Mouse (Mus musculus): ENCODE measurements around the gene Fam83d.

GRCm38 (mm10) chr2:158746164-158746563 is 21.7 kb upstream of the Fam83d start:
- TF ChIP-seq POLR2A (IDR thresholded peaks at IDR 0.05; ENCODE audit: borderline replicate concordance, low read depth, low read length) (no peak), CTCF (IDR thresholded peaks at IDR 0.05; ENCODE audit: low read depth, low read length) (no peak)

Data from bone marrow macrophage, adult 2 months (primary cell).